Mouse (Mus musculus) skeletal muscle tissue, postnatal 0 days (tissue): ENCODE measurements around the gene Gzmm. TPM values are rescaled to one million over a fixed set of nuclear protein-coding genes. Genes with fewer than 3 reads are reported as not detected.

ENCODE experiments used
- polyA plus RNA-seq: library from polyadenylated mRNA; unstranded; fragments of >200 nt; fragmentation: Nextera tagmentation; extraction: Ambion mirVana; gene quantifications from 2 replicates; pipeline ENCODE4 v1.2.1, GENCODE M21; 2015

Gene Gzmm
- polyA plus RNA-seq: 0.26 and 0.43 TPM in 2 replicates

DNA sequence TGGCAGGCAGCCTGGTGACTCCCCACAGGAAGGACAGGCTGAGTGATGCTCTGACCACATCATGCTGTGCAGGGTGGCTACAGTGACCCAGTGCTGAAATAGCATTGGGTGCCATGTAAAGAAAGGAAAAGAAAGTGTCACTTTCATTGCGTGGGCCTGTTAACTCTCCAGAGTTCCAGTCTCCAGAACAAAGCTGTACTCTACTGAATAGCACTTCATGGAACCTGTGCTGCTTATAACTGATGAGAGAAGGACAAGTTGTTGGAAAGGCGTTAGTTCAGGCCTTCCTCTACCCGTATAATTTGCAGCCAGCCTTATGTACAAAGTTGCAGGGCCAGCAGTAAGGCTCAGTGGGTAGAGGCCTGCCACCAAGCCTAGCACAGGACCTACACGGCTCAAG is at the start of gene Gzmm:
TSS of gene Gzmm (plus strand) at position 301 of the 400 bp plus-strand sequence.

DNA sequence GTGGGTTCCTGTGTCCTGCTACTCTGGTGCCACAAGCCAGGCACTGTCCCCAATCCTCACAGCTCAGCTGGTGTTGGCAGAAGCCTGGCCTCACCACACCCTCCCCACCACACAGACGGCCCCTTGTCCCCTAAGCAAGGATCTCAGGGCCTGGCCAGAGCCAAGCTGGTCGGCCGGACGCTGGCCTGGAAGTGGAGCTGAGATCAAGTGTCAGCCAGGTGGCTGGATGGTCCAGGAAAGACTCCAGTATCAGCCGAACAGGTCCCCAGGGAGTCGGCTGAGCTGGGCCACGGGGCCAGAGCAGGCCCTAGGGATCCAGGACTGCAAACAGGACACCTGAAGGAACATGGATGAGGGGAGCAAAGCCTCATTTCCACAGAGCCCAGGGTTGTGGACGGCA is 43.1 kb upstream of the Gzmm start, which contains the start of gene Odf3l2:
TSS of gene Odf3l2 (minus strand) at position 28 of the 400 bp plus-strand sequence.

DNA sequence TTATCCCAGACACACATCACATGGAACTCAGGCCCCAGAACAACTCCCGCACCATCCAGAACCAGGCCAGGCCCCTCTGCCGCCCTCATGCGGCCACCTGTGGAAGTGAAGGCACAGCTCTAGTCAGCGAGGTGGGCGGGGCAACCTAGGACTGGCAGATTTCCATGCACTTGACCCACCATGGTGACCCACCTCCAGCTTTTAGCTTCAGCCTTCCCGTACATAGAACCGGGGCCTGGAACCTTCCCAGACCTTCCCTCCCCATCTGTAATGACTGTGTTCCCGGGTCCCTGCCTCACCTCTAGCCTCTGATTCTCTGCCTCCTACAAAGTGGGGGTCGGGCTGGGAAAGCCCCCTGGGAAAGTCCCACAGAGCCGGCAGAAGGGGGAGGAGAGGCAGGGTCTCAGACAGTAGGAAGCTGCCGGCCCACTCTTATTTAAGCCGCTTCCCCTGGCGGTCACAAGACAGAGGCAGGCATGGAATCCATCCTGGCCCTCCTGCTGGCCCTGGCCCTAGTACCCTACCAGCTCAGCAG is 24.6 kb upstream of the Gzmm start, which contains the start of gene Madcam1:
TSS of gene Madcam1 (plus strand) at position 429 of the 535 bp plus-strand sequence.

DNA sequence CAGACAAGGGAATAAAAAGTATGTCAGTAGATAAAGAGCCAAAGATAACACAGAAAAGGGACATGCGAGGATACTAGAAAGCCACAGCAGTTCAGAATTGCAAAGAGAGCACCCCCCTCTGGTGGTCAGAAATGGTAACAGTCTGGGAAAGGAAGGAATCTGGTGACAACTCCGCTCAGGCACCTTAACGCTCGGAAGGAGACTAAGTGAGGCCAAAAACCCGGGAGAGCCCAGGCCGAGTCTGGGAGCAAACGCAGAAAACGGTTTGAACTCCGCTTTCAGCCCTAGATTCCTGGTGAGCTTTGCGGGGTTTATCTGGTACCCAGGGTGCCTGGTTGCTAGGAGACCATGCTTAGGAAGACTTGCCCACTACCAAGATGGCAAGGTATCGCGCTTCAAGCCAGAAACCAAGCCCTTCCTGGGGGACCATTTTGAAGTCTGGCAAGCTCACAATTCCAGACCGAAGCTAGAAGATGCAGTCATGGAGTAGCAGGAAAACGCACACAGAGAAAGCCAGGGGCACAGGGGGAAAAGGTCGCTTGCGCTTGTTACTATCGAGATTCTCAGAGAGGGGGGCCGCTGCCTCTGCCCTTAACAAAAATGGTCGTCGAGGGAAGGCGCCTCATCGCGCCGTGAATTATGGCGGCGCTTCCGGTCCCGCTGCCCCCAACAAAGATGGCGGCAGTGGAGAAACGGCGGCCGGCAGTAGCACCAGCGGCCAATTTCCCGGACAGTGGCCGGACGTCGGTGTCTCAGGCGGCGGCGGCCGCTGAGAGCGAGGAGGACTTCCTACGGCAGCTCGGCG is 19.8 kb upstream of the Gzmm start, which contains the start of gene Tpgs1:
TSS of gene Tpgs1 (plus strand) at position 599 of the 805 bp plus-strand sequence.

GRCm38 (mm10) chr10:79681591-79682245 is 7.1 kb upstream of the Gzmm start, which contains the start of gene Cdc34:
Cdc34 (plus strand) TSS chr10:79682195.

GRCm38 (mm10) chr10:79704065-79704969 is 15.5 kb downstream of the Gzmm start, which contains the start of gene Bsg:
Bsg (plus strand) TSS chr10:79704491.

GRCm38 (mm10) chr10:79716254-79716987 is 27.6 kb downstream of the Gzmm start, which contains the start of gene Hcn2:
Hcn2 (plus strand) TSS chr10:79716634.

Other genes with a start within 250 kb of the Gzmm start
- gene Vmn2r83, start 220.3 kb upstream of the Gzmm start, polyA plus RNA-seq: not detected in 2 replicates
- 2.2 and 3.5 TPM in 2 replicates for gene Plpp2, start 155.2 kb upstream of the Gzmm start, polyA plus RNA-seq
- 20.8 and 20.9 TPM in 2 replicates for gene Mier2, start 133.8 kb upstream of the Gzmm start, polyA plus RNA-seq
- gene Theg, start 101.7 kb upstream of the Gzmm start, polyA plus RNA-seq: not detected in 2 replicates
- gene C2cd4c, start 75.0 kb upstream of the Gzmm start, polyA plus RNA-seq: not detected in 2 replicates
- 1.3 and 1.8 TPM in 2 replicates for gene Shc2, start 51.1 kb upstream of the Gzmm start, polyA plus RNA-seq
- gene Odf3l2, start 43.3 kb upstream of the Gzmm start, polyA plus RNA-seq: 0.13 TPM in 1 of 2 replicates, not detected in the other
- gene Madcam1, start 24.5 kb upstream of the Gzmm start, polyA plus RNA-seq: 0.77 and 1.5 TPM in 2 replicates
- gene Tpgs1, start 19.7 kb upstream of the Gzmm start, polyA plus RNA-seq: 36.8 and 43.0 TPM in 2 replicates
- gene Cdc34, start 6.8 kb upstream of the Gzmm start, polyA plus RNA-seq: 329 and 340 TPM in 2 replicates
- 614 and 720 TPM in 2 replicates for gene Bsg, start 15.5 kb downstream of the Gzmm start, polyA plus RNA-seq
- 0.04 and 0.10 TPM in 2 replicates for gene Hcn2, start 27.6 kb downstream of the Gzmm start, polyA plus RNA-seq
- 22.6 and 26.4 TPM in 2 replicates for gene Polrmt, start 57.6 kb downstream of the Gzmm start, polyA plus RNA-seq
- gene Fgf22, start 66.1 kb downstream of the Gzmm start, polyA plus RNA-seq: 0.14 and 0.51 TPM in 2 replicates
- gene Rnf126, start 77.9 kb downstream of the Gzmm start, polyA plus RNA-seq: 58.3 and 61.0 TPM in 2 replicates
- 3.3 and 3.8 TPM in 2 replicates for gene Fstl3, start 88.3 kb downstream of the Gzmm start, polyA plus RNA-seq
- gene Prss57, start 101.9 kb downstream of the Gzmm start, polyA plus RNA-seq: not detected in 2 replicates
- gene Palm, start 104.6 kb downstream of the Gzmm start, polyA plus RNA-seq: 22.3 and 27.1 TPM in 2 replicates
- gene Misp, start 132.0 kb downstream of the Gzmm start, polyA plus RNA-seq: not detected in 2 replicates
- 49.8 and 68.7 TPM in 2 replicates for gene Ptbp1, start 165.4 kb downstream of the Gzmm start, polyA plus RNA-seq
- 0.76 and 0.79 TPM in 2 replicates for gene Prtn3, start 185.5 kb downstream of the Gzmm start, polyA plus RNA-seq
- gene Plppr3, start 185.6 kb downstream of the Gzmm start, polyA plus RNA-seq: 1.9 TPM in 2 replicates
- gene Elane, start 197.2 kb downstream of the Gzmm start, polyA plus RNA-seq: 0.24 and 1.7 TPM in 2 replicates
- 53.1 and 1,890 TPM in 2 replicates for gene Cfd, start 201.8 kb downstream of the Gzmm start, polyA plus RNA-seq
- 22.4 and 23.7 TPM in 2 replicates for gene Med16, start 219.9 kb downstream of the Gzmm start, polyA plus RNA-seq
- gene Gm26602, start 221.8 kb downstream of the Gzmm start, polyA plus RNA-seq: 15.9 TPM in 1 of 2 replicates, not detected in the other
- gene Kiss1r, start 228.0 kb downstream of the Gzmm start, polyA plus RNA-seq: 0.36 and 0.54 TPM in 2 replicates
- 89.9 and 90.5 TPM in 2 replicates for gene R3hdm4, start 232.2 kb downstream of the Gzmm start, polyA plus RNA-seq
- 0.69 and 2.1 TPM in 2 replicates for gene Arid3a, start 238.0 kb downstream of the Gzmm start, polyA plus RNA-seq